Comparison of ENCODE assay signal across 11 mouse cellular contexts in genomic region chr2:17523791-17524190, GRCm38 (mm10).
DNase-seq lines count a peak whose midpoint lies in the region; ATAC-seq and TF ChIP-seq lines count a peak whose summit lies in the region.
"Had no signal": no experiment of that assay in that cellular context is flagged by ENCODE, and none has a peak within 500 bp of the region (broad histone marks: within the 10 kb centered on the region; RNA-seq: fewer than 3 reads in every experiment).

No protein-coding gene starts in this region.

- no peak overlapping the region for H3K4me3 ChIP-seq in liver, embryonic 12.5 days
- no peak overlapping the region for H3K4me3 ChIP-seq in liver, embryonic 11.5 days (ENCODE audit: low read depth, low read length)
- H3K4me3 ChIP-seq in heart, adult 2 months: no peak overlapping the region
- no peak overlapping the region for H3K4me3 ChIP-seq in forebrain, embryonic 15.5 days
- H3K4me3 ChIP-seq: limb, embryonic 15.5 days had no signal

- no peak overlapping the region for H3K9ac ChIP-seq in liver, embryonic 12.5 days
- H3K9ac ChIP-seq in liver, embryonic 11.5 days (ENCODE audit: low read depth, low read length): no peak overlapping the region
- H3K9ac ChIP-seq in heart, adult 2 months (ENCODE audit: low read depth, low read length): no peak overlapping the region
- no peak overlapping the region for H3K9ac ChIP-seq in forebrain, embryonic 15.5 days (replicated peaks)
- H3K9ac ChIP-seq: limb, embryonic 15.5 days had no signal

- H3K27ac ChIP-seq in liver, embryonic 12.5 days: no peak overlapping the region
- no peak overlapping the region for H3K27ac ChIP-seq in liver, embryonic 11.5 days (ENCODE audit: low read depth, low read length)
- H3K27ac ChIP-seq in heart, adult 2 months: peak overlapping the region; percentile 44; the same call in 1 of the 2 replicates
- H3K27ac ChIP-seq in forebrain, embryonic 15.5 days (replicated peaks): no peak overlapping the region
- H3K27ac ChIP-seq: limb, embryonic 15.5 days had no signal

- TF ChIP-seq EP300 in heart, adult 2 months (IDR thresholded peaks at IDR 0.05; ENCODE audit: insufficient read depth, low read depth, low read length): no peak

- H3K36me3 ChIP-seq in liver, embryonic 12.5 days: no peaks in the 10 kb centered on the region
- H3K36me3 ChIP-seq in liver, embryonic 11.5 days (ENCODE audit: control insufficient read depth, insufficient read depth, low read length): no peaks in the 10 kb centered on the region
- no peaks in the 10 kb centered on the region; the same call in 1 of the 2 replicates for H3K36me3 ChIP-seq in heart, adult 2 months (ENCODE audit: control insufficient read depth, insufficient read depth, low read length)
- no peaks in the 10 kb centered on the region for H3K36me3 ChIP-seq in forebrain, embryonic 15.5 days
- H3K36me3 ChIP-seq: limb, embryonic 15.5 days had no signal

- ATAC-seq in liver, embryonic 12.5 days: peak; percentile 32; the same call in 1 of the 2 replicates
- no peak; the same call in 1 of the 2 replicates for ATAC-seq in liver, embryonic 11.5 days (replicated peaks; ENCODE audit: low FRiP score)
- no peak for ATAC-seq in forebrain, embryonic 15.5 days (replicated peaks)

- no peak for TF ChIP-seq POLR2A in heart, adult 2 months (IDR thresholded peaks at IDR 0.05; ENCODE audit: insufficient read depth, low read depth, low read length)

- H3K4me2 ChIP-seq in liver, embryonic 12.5 days: no peak overlapping the region
- no peak overlapping the region for H3K4me2 ChIP-seq in liver, embryonic 11.5 days
- no peak overlapping the region for H3K4me2 ChIP-seq in forebrain, embryonic 15.5 days (replicated peaks)
- H3K4me2 ChIP-seq: limb, embryonic 15.5 days had no signal

- no peak for TF ChIP-seq CTCF in heart, adult 2 months (IDR thresholded peaks at IDR 0.05)

- no peak for DNase-seq in liver, embryonic 11.5 days (ENCODE audit: low spot score)
- peak; percentile 22 to 40 for DNase-seq in heart, adult 2 months
- DNase-seq in heart, postnatal 4 days: peak; percentile 53
- DNase-seq in yolk sac, embryonic 10.5 days (ENCODE audit: low spot score): peak; percentile 74
- no peak for DNase-seq in thymus, postnatal 36 days
- DNase-seq: cerebellum, postnatal 36 days; layer of hippocampus, postnatal 36 days; lung, postnatal 4 days had no signal

- H3K27me3 ChIP-seq in liver, embryonic 12.5 days (replicated peaks): no peaks in the 10 kb centered on the region
- H3K27me3 ChIP-seq in liver, embryonic 11.5 days (replicated peaks; ENCODE audit: control insufficient read depth, insufficient read depth, low read length): no peaks in the 10 kb centered on the region
- H3K27me3 ChIP-seq in heart, adult 2 months (ENCODE audit: control insufficient read depth, insufficient read depth, low read length): no peaks in the 10 kb centered on the region
- no peaks in the 10 kb centered on the region for H3K27me3 ChIP-seq in forebrain, embryonic 15.5 days
- H3K27me3 ChIP-seq: limb, embryonic 15.5 days had no signal

- 29% methylated on average over 4 of the region's 4 CpGs for WGBS in liver, embryonic 12.5 days (ENCODE audit: insufficient replicate concordance)
- 16% methylated on average over 4 of the region's 4 CpGs for WGBS in liver, embryonic 11.5 days
- WGBS in heart, adult 2 months: 5% methylated on average over 4 of the region's 4 CpGs
- 68% methylated on average over 4 of the region's 4 CpGs for WGBS in forebrain, embryonic 15.5 days

- no peaks in the 10 kb centered on the region for H3K4me1 ChIP-seq in liver, embryonic 12.5 days
- H3K4me1 ChIP-seq in liver, embryonic 11.5 days (replicated peaks; ENCODE audit: control insufficient read depth, insufficient read depth, low read length): no peaks in the 10 kb centered on the region
- H3K4me1 ChIP-seq in heart, adult 2 months (ENCODE audit: control insufficient read depth, insufficient read depth, low read length): peaks cover 2% of the 10 kb centered on the region
- peaks cover 12% of the 10 kb centered on the region for H3K4me1 ChIP-seq in forebrain, embryonic 15.5 days

- no peaks in the 10 kb centered on the region for H3K9me3 ChIP-seq in liver, embryonic 12.5 days (replicated peaks)
- no peaks in the 10 kb centered on the region for H3K9me3 ChIP-seq in liver, embryonic 11.5 days (ENCODE audit: control insufficient read depth, low read length)
- no peaks in the 10 kb centered on the region for H3K9me3 ChIP-seq in forebrain, embryonic 15.5 days
- H3K9me3 ChIP-seq: limb, embryonic 15.5 days had no signal

- intact Hi-C loops in heart, adult 2 months (cut with DNase I): loop anchor here (5.0 kb wide), 1 partner anchor 61 kb away; no protein-coding TSS in a partner anchor

- no peaks in the 10 kb centered on the region for H3K79me2 ChIP-seq in heart, adult 2 months (replicated peaks; ENCODE audit: control insufficient read depth, insufficient read depth, low read length)

Comparison
In these comparisons a context has a peak if more than half of its experiments do, and no peak if none do; other contexts are left out.
1. DNase-seq: peak in heart, adult 2 months (2 of 2), heart, postnatal 4 days (single experiment) and yolk sac, embryonic 10.5 days (single experiment); none in liver, embryonic 11.5 days (single experiment) and thymus, postnatal 36 days (0 of 2).